Mouse (Mus musculus) gastrocnemius, adult 2 months (tissue): ENCODE results near the gene Stpg2. TPM values are rescaled to one million over a fixed set of nuclear protein-coding genes. Genes with fewer than 3 reads are reported as not detected.
"Not testable (repeated sequence)": the region's sequence is repeated elsewhere in the genome, so short reads cannot be mapped to it uniquely, and the experiment has no call there.

Experiments used
- DNase-seq: peaks from one replicate; pipeline ENCODE4 v3.0.0; 2022
- H3K27ac ChIP-seq: fragments of 200-600 bp; 2 replicates; pipeline ENCODE4 v1.8.1; 2022; ENCODE audit warnings: mild to moderate bottlenecking
- H3K4me3 ChIP-seq: fragments of 200-600 bp; 2 replicates; pipeline ENCODE4 v1.8.1; 2022; ENCODE audit warnings: mild to moderate bottlenecking, moderate library complexity
- CTCF ChIP-seq: fragments of 200-600 bp; IDR thresholded peaks from 2 replicates; pipeline ENCODE4 v1.8.1; 2022; ENCODE audit warnings: antibody characterized with exemption, mild to moderate bottlenecking, moderate library complexity
- intact Hi-C: fragments of 180-260 bp; cut with DNase I; formaldehyde crosslinking; loops from one replicate; pipeline ENCODE4 v1.15.1; 2025
- total RNA-seq, 2 experiments: library from RNA; stranded (reverse); gene quantifications; 2 replicates each; pipeline ENCODE4 v1.2.3; 2021

The Stpg2 gene
- total RNA-seq, 2 experiments from 2014 or later: not detected

GRCm38 (mm10) chr3:139246508-139246907 lies 41.0 kb downstream of the Stpg2 start:
- intact Hi-C loops: no loop called here
- TF ChIP-seq CTCF: peak; percentile 27; the same call in 1 of the 2 replicates
- Histone ChIP-seq H3K27ac (no peak overlapping the region), H3K4me3 (no peak overlapping the region)
- DNase-seq: no peak

- H3K27ac ChIP-seq, intact Hi-C loops, H3K4me3 ChIP-seq, DNase-seq: not testable (repeated sequence)
Observed at GRCm38 (mm10) chr3:139262359-139262758, 56.9 kb downstream of the Stpg2 start.

GRCm38 (mm10) chr3:139297909-139298308 lies 92.4 kb downstream of the Stpg2 start:
- Histone ChIP-seq H3K4me3 (no peak overlapping the region), H3K27ac (no peak overlapping the region)
- intact Hi-C loops: no loop called here
- peak; percentile 40 for TF ChIP-seq CTCF
- no peak for DNase-seq

- intact Hi-C loops: no loop called here
- no peak for TF ChIP-seq CTCF
- Histone ChIP-seq H3K27ac (no peak overlapping the region), H3K4me3 (no peak overlapping the region)
- DNase-seq: no peak
Observed at GRCm38 (mm10) chr3:139308078-139308809, 102.8 kb downstream of the Stpg2 start.

GRCm38 (mm10) chr3:139311721-139312120 lies 106.2 kb downstream of the Stpg2 start:
- Histone ChIP-seq H3K4me3 (no peak overlapping the region), H3K27ac (no peak overlapping the region)
- no peak for DNase-seq
- no peak for TF ChIP-seq CTCF
- intact Hi-C loops: no loop called here

GRCm38 (mm10) chr3:139380494-139380893 lies 175.0 kb downstream of the Stpg2 start:
- no peak for TF ChIP-seq CTCF
- Histone ChIP-seq H3K4me3 (no peak overlapping the region), H3K27ac (no peak overlapping the region)
- intact Hi-C loops: no loop called here
- DNase-seq: no peak

- DNase-seq: no peak
- TF ChIP-seq CTCF: no peak
- intact Hi-C loops: no loop called here
- H3K4me3 ChIP-seq: no peak overlapping the region
- H3K27ac ChIP-seq: no peak overlapping the region
Observed at GRCm38 (mm10) chr3:139397077-139397865, 191.8 kb downstream of the Stpg2 start.

GRCm38 (mm10) chr3:139404673-139405072 lies 199.2 kb downstream of the Stpg2 start:
- no peak for TF ChIP-seq CTCF

GRCm38 (mm10) chr3:139419142-139419541 lies 213.6 kb downstream of the Stpg2 start:
- DNase-seq: no peak
- no peak for TF ChIP-seq CTCF
- H3K4me3 ChIP-seq: no peak overlapping the region
- no peak overlapping the region for H3K27ac ChIP-seq
- intact Hi-C loops: no loop called here

More at GRCm38 (mm10) chr3:139404673-139405072, 199.2 kb downstream of the Stpg2 start:
- Histone ChIP-seq H3K4me3 (no peak overlapping the region), H3K27ac (no peak overlapping the region)
- intact Hi-C loops: no loop called here
- DNase-seq: no peak

GRCm38 (mm10) chr3:139442170-139442569 lies 236.7 kb downstream of the Stpg2 start:
- H3K4me3 ChIP-seq: no peak overlapping the region
- no peak for TF ChIP-seq CTCF
- intact Hi-C loops: no loop called here
- H3K27ac ChIP-seq: no peak overlapping the region
- DNase-seq: no peak

- no peak for TF ChIP-seq CTCF
- DNase-seq: no peak
- no peak overlapping the region for H3K27ac ChIP-seq
- H3K4me3 ChIP-seq: no peak overlapping the region
- intact Hi-C loops: no loop called here
Observed at GRCm38 (mm10) chr3:139495939-139496338, 290.4 kb downstream of the Stpg2 start.

- no peak for DNase-seq
- Histone ChIP-seq H3K27ac (no peak overlapping the region), H3K4me3 (no peak overlapping the region)
- intact Hi-C loops: no loop called here
- TF ChIP-seq CTCF: no peak
Observed at GRCm38 (mm10) chr3:139502216-139502615, 296.7 kb downstream of the Stpg2 start.

- no peak for DNase-seq
- intact Hi-C loops: no loop called here
- no peak overlapping the region for H3K4me3 ChIP-seq
- peak; percentile 29; the same call in 1 of the 2 replicates for TF ChIP-seq CTCF
- H3K27ac ChIP-seq: no peak overlapping the region
Observed at GRCm38 (mm10) chr3:139509275-139509985, 303.9 kb downstream of the Stpg2 start.
